Mouse (Mus musculus) heart, embryonic 12.5 days (tissue): ENCODE data around the gene Vmn2r108. TPM values are rescaled to one million over a fixed set of nuclear protein-coding genes. Genes with fewer than 3 reads are reported as not detected.
"Not testable (repeated sequence)": the region's sequence is repeated elsewhere in the genome, so short reads cannot be mapped to it uniquely, and the experiment has no call there.

Source experiments
- ATAC-seq: fragments of 200-750 bp; cut with Nextera tagmentation; 2 replicates; pipeline ENCODE4 v1.8.0; 2017; ENCODE audit warnings: moderate TSS enrichment, moderate library complexity; ENCODE audit not compliant: insufficient number of reproducible peaks, low FRiP score
- H3K27ac ChIP-seq: fragments of 300-500 bp; sonication (generic); 2 replicates; pipeline ENCODE4 v1.5.1; 2016; ENCODE audit warnings: mild to moderate bottlenecking, moderate library complexity; ENCODE audit not compliant: poor library complexity, severe bottlenecking
- H3K27me3 ChIP-seq: fragments of 300-500 bp; sonication (generic); replicated peaks from 2 replicates; pipeline ENCODE4 v1.6.1; 2016; ENCODE audit warnings: mild to moderate bottlenecking, moderate library complexity
- H3K36me3 ChIP-seq: fragments of 300-500 bp; sonication (generic); 2 replicates; pipeline ENCODE4 v1.6.1; 2016; ENCODE audit warnings: mild to moderate bottlenecking, moderate library complexity
- H3K4me1 ChIP-seq: fragments of 300-500 bp; sonication (generic); replicated peaks from 2 replicates; pipeline ENCODE4 v1.6.1; 2016; ENCODE audit warnings: mild to moderate bottlenecking
- H3K4me2 ChIP-seq: fragments of 300-500 bp; sonication (generic); 2 replicates; pipeline ENCODE4 v1.6.1; 2016; ENCODE audit warnings: mild to moderate bottlenecking, moderate library complexity
- H3K4me3 ChIP-seq: fragments of 300-500 bp; sonication (generic); 2 replicates; pipeline ENCODE4 v1.5.1; 2016; ENCODE audit warnings: mild to moderate bottlenecking
- H3K9ac ChIP-seq: fragments of 300-500 bp; sonication (generic); 2 replicates; pipeline ENCODE4 v1.6.1; 2016; ENCODE audit warnings: mild to moderate bottlenecking, moderate library complexity
- H3K9me3 ChIP-seq: fragments of 300-500 bp; sonication (generic); replicated peaks from 2 replicates; pipeline ENCODE4 v1.6.1; 2016; ENCODE audit warnings: mild to moderate bottlenecking, moderate library complexity
- WGBS: fragments of 180-500 bp; shearing (Covaris S2); methylation state at CpG from one replicate; pipeline ENCODE4 v1.1.7; 2016; 5-methylcytosine and 5-hydroxymethylcytosine counted together
- polyA plus RNA-seq: library from polyadenylated mRNA; unstranded; fragments of >200 nt; fragmentation: Nextera tagmentation; extraction: Ambion mirVana; gene quantifications from 2 replicates; pipeline ENCODE4 v1.2.1, GENCODE M21; 2016

Vmn2r108 gene
- not detected in 2 replicates for polyA plus RNA-seq

- Histone ChIP-seq H3K27me3 (no peaks in the 10 kb centered on the region), H3K36me3 (no peaks in the 10 kb centered on the region), H3K4me3 (no peak within 1 kb of the TSS), H3K9ac (no peak within 1 kb of the TSS), H3K4me1 (no peaks in the 10 kb centered on the region), H3K4me2 (no peak within 1 kb of the TSS), H3K9me3 (peaks cover 5% of the 10 kb centered on the region; the same call in 1 of the 2 replicates), H3K27ac (no peak within 1 kb of the TSS)
- ATAC-seq = no peak
Observed at GRCm38 (mm10) chr17:20481231-20481630, at the start of gene Vmn2r108. Gene Vmn2r108 (minus strand): TSS chr17:20481331.

DNA sequence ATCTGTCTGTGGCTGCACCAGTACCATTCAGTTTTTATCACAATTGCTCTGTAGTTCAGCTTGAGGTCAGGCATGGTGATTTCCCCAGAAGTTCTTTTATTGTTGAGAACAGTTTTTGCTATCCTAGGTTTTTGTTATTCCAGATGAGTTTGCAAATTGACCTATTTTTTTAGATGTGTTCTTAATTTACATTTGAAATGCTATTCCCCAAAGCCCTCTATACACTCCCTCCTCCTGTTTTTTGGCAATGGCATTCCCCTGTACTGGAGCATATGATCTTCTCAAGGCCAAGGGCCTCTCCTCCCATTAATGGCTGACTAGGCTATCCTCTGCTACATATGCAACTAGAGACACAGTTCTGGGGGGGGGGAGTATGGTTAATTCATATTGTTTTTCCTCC is 27.1 kb upstream of the Vmn2r108 start:
- not testable (repeated sequence) for H3K9me3 ChIP-seq, H3K27me3 ChIP-seq, H3K4me3 ChIP-seq, H3K27ac ChIP-seq, H3K9ac ChIP-seq, H3K4me1 ChIP-seq, H3K36me3 ChIP-seq, ATAC-seq, H3K4me2 ChIP-seq

DNA sequence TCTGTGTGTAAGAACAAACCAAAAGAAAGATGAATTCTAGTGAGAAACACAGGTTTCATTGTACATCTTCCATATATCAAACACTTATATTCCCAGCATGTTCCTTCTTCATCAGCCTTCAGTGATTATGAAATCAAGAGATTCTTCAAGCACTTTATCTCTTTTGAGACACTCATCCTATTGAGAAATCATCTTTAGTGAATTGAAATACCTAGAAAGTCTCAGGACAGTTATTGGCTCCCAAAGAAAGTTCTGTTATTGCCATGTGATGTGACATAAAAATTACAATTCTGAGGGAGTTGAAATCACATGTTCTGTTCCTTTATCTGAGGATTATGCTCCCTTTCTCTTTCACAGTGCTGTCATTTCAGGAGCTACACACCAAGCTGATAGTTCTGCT is 16.7 kb upstream of the Vmn2r108 start, which contains the start of gene Vmn1r225:
Gene Vmn1r225, plus strand, starts transcription at position 301 of the 400 bp plus-strand sequence.
- Histone ChIP-seq H3K4me1 (no peaks in the 10 kb centered on the region), H3K9me3 (no peaks in the 10 kb centered on the region; the same call in 1 of the 2 replicates), H3K27ac (no peak within 1 kb of the TSS), H3K4me3 (no peak within 1 kb of the TSS), H3K27me3 (no peaks in the 10 kb centered on the region), H3K4me2 (no peak within 1 kb of the TSS), H3K9ac (no peak within 1 kb of the TSS), H3K36me3 (no peaks in the 10 kb centered on the region)
- no peak for ATAC-seq

- Histone ChIP-seq H3K27me3 (no peaks in the 10 kb centered on the region), H3K36me3 (no peaks in the 10 kb centered on the region), H3K9ac (no peak overlapping the region), H3K4me3 (no peak overlapping the region), H3K4me2 (no peak overlapping the region), H3K4me1 (no peaks in the 10 kb centered on the region), H3K9me3 (no peaks in the 10 kb centered on the region), H3K27ac (no peak overlapping the region)
- WGBS = 59% methylated on average over 3 of the region's 3 CpGs
- ATAC-seq = no peak
Observed at GRCm38 (mm10) chr17:20473311-20473710, 7.8 kb downstream of the Vmn2r108 start.

- H3K36me3 ChIP-seq = no peaks in the 10 kb centered on the region
- ATAC-seq = no peak
Observed at GRCm38 (mm10) chr17:20439263-20439662, 41.9 kb downstream of the Vmn2r108 start.

DNA sequence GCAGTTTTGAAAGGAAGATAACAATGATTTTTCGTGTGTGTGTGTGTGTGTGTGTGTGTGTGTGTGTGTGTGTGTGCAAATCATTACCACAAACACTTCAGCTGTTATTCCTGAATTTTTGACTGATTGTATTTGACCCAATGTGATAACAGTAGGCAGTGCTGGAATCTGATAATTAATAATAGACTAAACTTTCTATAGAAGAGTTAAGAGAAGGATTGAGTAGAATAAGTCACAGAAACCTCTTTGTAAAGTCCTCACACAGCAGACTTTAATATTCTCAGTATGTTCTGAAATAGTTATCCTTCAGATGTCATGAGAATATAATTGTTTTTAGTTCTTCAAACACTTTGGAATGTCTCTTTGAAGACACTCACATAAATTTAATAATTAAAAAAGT is 67.3 kb downstream of the Vmn2r108 start, which contains the start of gene Vmn1r224:
Gene Vmn1r224, plus strand, starts transcription at position 301 of the 400 bp plus-strand sequence.
- H3K27ac ChIP-seq = no peak within 1 kb of the TSS
- 32% methylated on average over 1 of the region's 1 CpGs for WGBS
- no peaks in the 10 kb centered on the region for H3K27me3 ChIP-seq
- peaks cover 8% of the 10 kb centered on the region; the same call in 1 of the 2 replicates for H3K9me3 ChIP-seq
- H3K36me3 ChIP-seq = no peaks in the 10 kb centered on the region
- no peak within 1 kb of the TSS for H3K9ac ChIP-seq
- no peak for ATAC-seq
- no peak within 1 kb of the TSS for H3K4me3 ChIP-seq
- H3K4me1 ChIP-seq = no peaks in the 10 kb centered on the region
- no peak within 1 kb of the TSS for H3K4me2 ChIP-seq

More at GRCm38 (mm10) chr17:20439263-20439662, 41.9 kb downstream of the Vmn2r108 start:
- Histone ChIP-seq H3K27me3 (no peaks in the 10 kb centered on the region), H3K4me2 (no peak overlapping the region), H3K9ac (no peak overlapping the region), H3K4me1 (no peaks in the 10 kb centered on the region), H3K4me3 (no peak overlapping the region), H3K27ac (no peak overlapping the region), H3K9me3 (peaks cover 22% of the 10 kb centered on the region)

Other genes with a start within 250 kb of the Vmn2r108 start
- gene Vmn2r105, start 246.3 kb downstream of the Vmn2r108 start, polyA plus RNA-seq = not detected in 2 replicates
- gene Vmn2r106, start 195.8 kb downstream of the Vmn2r108 start, polyA plus RNA-seq = not detected in 2 replicates
- gene Vmn2r107, start 136.1 kb downstream of the Vmn2r108 start, polyA plus RNA-seq = not detected in 2 replicates
- not detected in 2 replicates for gene Vmn1r224, start 67.2 kb downstream of the Vmn2r108 start, polyA plus RNA-seq
- not detected in 2 replicates for gene Vmn1r225, start 16.8 kb upstream of the Vmn2r108 start, polyA plus RNA-seq
- gene Vmn2r109, start 83.4 kb upstream of the Vmn2r108 start, polyA plus RNA-seq = not detected in 2 replicates
- gene Vmn2r110, start 115.1 kb upstream of the Vmn2r108 start, polyA plus RNA-seq = 0.03 and 0.04 TPM in 2 replicates
- not detected in 2 replicates for gene Fpr-rs3, start 143.5 kb upstream of the Vmn2r108 start, polyA plus RNA-seq
- gene Vmn1r226, start 201.5 kb upstream of the Vmn2r108 start, polyA plus RNA-seq = not detected in 2 replicates
- not detected in 2 replicates for gene Vmn1r227, start 248.5 kb upstream of the Vmn2r108 start, polyA plus RNA-seq